Mouse (Mus musculus) liver, embryonic 15.5 days (tissue): ENCODE measurements around the gene Tbkbp1. TPM values are rescaled to one million over a fixed set of nuclear protein-coding genes. Genes with fewer than 3 reads are reported as not detected.
A peak's percentile ranks its signal among the peaks of the same experiment; 100 is the strongest.
"Not testable (repeated sequence)": the region's sequence is repeated elsewhere in the genome, so short reads cannot be mapped to it uniquely, and the experiment has no call there.

ENCODE experiments used
- ATAC-seq: fragments of 200-750 bp; cut with Nextera tagmentation; 2 replicates; pipeline ENCODE4 v1.8.0; 2017; ENCODE audit warnings: moderate number of reproducible peaks, mild to moderate bottlenecking, moderate library complexity; ENCODE audit not compliant: insufficient read depth
- H3K27ac ChIP-seq: fragments of 300-500 bp; sonication (generic); replicated peaks from 2 replicates; pipeline ENCODE4 v1.5.1; 2015; ENCODE audit warnings: mild to moderate bottlenecking, inconsistent platforms
- H3K27me3 ChIP-seq: fragments of 300-500 bp; sonication (generic); 2 replicates; pipeline ENCODE4 v1.6.1; 2015; ENCODE audit warnings: mild to moderate bottlenecking, inconsistent platforms
- H3K36me3 ChIP-seq: fragments of 300-500 bp; sonication (generic); replicated peaks from 2 replicates; pipeline ENCODE4 v1.6.1; 2015; ENCODE audit warnings: moderate library complexity, mild to moderate bottlenecking, inconsistent platforms
- H3K4me1 ChIP-seq: fragments of 300-500 bp; sonication (generic); replicated peaks from 2 replicates; pipeline ENCODE4 v1.6.1; 2015; ENCODE audit warnings: inconsistent platforms
- H3K4me2 ChIP-seq: fragments of 300-500 bp; sonication (generic); 2 replicates; pipeline ENCODE4 v1.6.1; 2015; ENCODE audit warnings: moderate library complexity, mild to moderate bottlenecking, inconsistent platforms
- H3K4me3 ChIP-seq: fragments of 300-500 bp; sonication (generic); replicated peaks from 2 replicates; pipeline ENCODE4 v1.5.1; 2015; ENCODE audit warnings: mild to moderate bottlenecking, inconsistent platforms
- H3K9ac ChIP-seq: fragments of 300-500 bp; sonication (generic); 2 replicates; pipeline ENCODE4 v1.6.1; 2015; ENCODE audit warnings: moderate library complexity, mild to moderate bottlenecking, inconsistent platforms
- H3K9me3 ChIP-seq: fragments of 300-500 bp; sonication (generic); replicated peaks from 2 replicates; pipeline ENCODE4 v1.6.1; 2016; ENCODE audit warnings: inconsistent platforms
- WGBS: fragments of 180-500 bp; shearing (Covaris S2); methylation state at CpG from one replicate; pipeline ENCODE4 v1.1.7; 2015; ENCODE audit warnings: mixed read lengths; ENCODE audit not compliant: insufficient replicate concordance; 5-methylcytosine and 5-hydroxymethylcytosine counted together
- polyA plus RNA-seq: library from polyadenylated mRNA; unstranded; fragments of >200 nt; fragmentation: Nextera tagmentation; extraction: Ambion mirVana; gene quantifications from 2 replicates; pipeline ENCODE4 v1.2.1, GENCODE M21; 2015

Tbkbp1 gene
- polyA plus RNA-seq: 1.9 and 2.1 TPM in 2 replicates

DNA sequence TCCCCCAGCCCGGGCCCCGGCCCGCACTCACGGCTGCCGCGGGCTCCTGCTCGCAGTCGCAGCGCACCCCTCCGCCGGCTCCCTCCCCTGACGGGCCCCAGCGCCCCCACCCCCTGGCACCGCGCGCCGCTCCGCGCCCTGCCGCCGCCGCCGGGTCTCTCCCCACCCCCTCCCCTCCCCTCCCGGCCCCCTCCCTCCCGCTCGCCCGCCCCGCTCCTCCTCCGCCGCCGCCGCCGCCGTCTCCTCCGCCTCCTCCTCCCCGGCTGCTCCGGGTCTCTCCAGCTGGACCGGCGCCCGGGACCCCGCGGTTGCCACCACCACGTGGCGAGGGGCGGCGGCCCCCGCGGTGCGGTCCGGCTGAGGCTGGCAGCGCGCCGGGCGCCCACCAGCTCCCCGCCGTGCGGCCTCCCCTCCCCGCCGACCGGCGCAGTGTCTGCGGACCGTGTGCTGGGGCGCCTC lies at the start of gene Tbkbp1:
Gene Tbkbp1 (minus strand): TSS at position 153 of the 459 bp plus-strand sequence.
- H3K4me2 ChIP-seq: peak within 1 kb of the TSS; percentile 76
- H3K9me3 ChIP-seq: no peaks in the 10 kb centered on the region
- no peak for ATAC-seq
- peaks cover 18% of the 10 kb centered on the region for H3K36me3 ChIP-seq
- peaks cover 76% of the 10 kb centered on the region for H3K27me3 ChIP-seq
- H3K9ac ChIP-seq: peak within 1 kb of the TSS; percentile 37; the same call in 1 of the 2 replicates
- peak within 1 kb of the TSS; percentile 53 for H3K27ac ChIP-seq
- WGBS: 1% methylated on average over 54 of the region's 64 CpGs
- H3K4me1 ChIP-seq: peaks cover 23% of the 10 kb centered on the region
- peak within 1 kb of the TSS; percentile 61 for H3K4me3 ChIP-seq

DNA sequence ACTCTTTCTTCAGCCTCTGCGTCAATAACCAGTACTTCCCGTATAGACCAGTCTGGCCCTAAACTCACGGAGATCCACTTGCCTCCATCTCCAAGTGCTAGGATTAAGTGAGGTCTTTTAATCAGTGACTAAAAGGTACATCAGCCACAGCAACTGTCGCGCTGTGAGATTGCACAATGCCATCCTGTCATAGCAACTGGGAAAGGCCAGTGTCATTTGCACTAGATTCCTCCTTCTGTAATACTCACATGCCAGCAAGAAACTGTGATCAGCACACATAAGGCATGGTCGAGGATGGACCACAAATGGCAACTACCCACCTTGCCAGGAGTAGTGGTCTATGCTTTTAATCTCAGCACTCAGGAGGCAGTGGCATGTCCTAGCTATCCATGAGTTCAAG lies 48.2 kb upstream of the Tbkbp1 start:
- no peak for ATAC-seq
- 60% methylated on average over 6 of the region's 6 CpGs for WGBS

DNA sequence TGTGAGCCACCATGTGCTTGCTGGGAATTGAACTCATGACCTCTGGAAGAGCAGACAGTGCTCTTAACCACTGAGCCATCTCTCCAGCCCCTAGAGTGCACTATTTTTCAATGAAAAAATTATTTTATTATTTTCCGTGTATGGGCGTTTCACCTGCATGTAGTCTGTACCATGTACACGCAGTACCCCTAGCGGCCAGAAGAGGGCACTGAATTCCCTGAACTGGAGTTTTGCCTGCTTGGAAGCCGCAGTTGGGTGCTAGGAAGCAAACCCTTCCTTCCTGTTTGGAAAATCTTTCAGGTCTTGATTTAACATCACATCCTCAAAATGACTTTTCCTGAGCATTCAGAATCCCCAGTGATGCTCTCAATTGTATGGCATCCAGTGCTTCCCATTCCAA lies 47.3 kb upstream of the Tbkbp1 start:
- 10% methylated on average over 5 of the region's 5 CpGs for WGBS
- ATAC-seq: no peak

More for the DNA sequence above, 48.2 kb upstream of the Tbkbp1 start:
- no peak overlapping the region for H3K4me2 ChIP-seq
- H3K27ac ChIP-seq: no peak overlapping the region
- no peaks in the 10 kb centered on the region for H3K36me3 ChIP-seq
- no peaks in the 10 kb centered on the region for H3K27me3 ChIP-seq
- H3K9ac ChIP-seq: no peak overlapping the region
- no peak overlapping the region for H3K4me3 ChIP-seq
- H3K4me1 ChIP-seq: no peaks in the 10 kb centered on the region; the same call in 1 of the 2 replicates
- H3K9me3 ChIP-seq: no peaks in the 10 kb centered on the region

DNA sequence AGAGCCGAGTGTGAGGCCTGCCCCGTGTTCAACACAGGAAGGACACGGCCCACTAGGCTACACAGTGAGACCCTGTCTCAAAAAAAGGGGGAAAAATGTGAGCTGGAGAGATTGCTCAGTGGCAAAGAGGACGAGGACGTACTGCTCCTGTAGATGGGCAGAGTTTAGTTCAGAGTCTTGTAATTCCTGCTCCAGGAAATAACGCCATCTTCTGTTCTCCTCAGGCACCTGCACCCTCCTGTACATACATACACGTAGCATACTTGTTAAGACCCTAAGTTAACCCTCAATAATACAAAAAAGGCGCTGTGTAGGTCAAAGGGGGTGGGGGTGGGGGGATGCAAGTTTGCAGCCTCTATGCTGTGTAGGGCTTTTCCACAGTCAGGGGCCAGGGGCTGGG lies 45.7 kb upstream of the Tbkbp1 start:
- no peaks in the 10 kb centered on the region; the same call in 1 of the 2 replicates for H3K4me1 ChIP-seq
- no peaks in the 10 kb centered on the region for H3K27me3 ChIP-seq
- ATAC-seq: no peak
- no peak overlapping the region for H3K4me2 ChIP-seq
- H3K36me3 ChIP-seq: no peaks in the 10 kb centered on the region
- H3K9ac ChIP-seq: no peak overlapping the region
- no peak overlapping the region for H3K27ac ChIP-seq
- H3K4me3 ChIP-seq: no peak overlapping the region
- 65% methylated on average over 8 of the region's 8 CpGs for WGBS
- H3K9me3 ChIP-seq: no peaks in the 10 kb centered on the region

More for the DNA sequence above, 47.3 kb upstream of the Tbkbp1 start:
- Histone ChIP-seq H3K9ac (no peak overlapping the region), H3K4me2 (no peak overlapping the region), H3K9me3 (no peaks in the 10 kb centered on the region), H3K36me3 (no peaks in the 10 kb centered on the region), H3K27me3 (no peaks in the 10 kb centered on the region), H3K4me1 (no peaks in the 10 kb centered on the region; the same call in 1 of the 2 replicates), H3K27ac (no peak overlapping the region), H3K4me3 (no peak overlapping the region)

DNA sequence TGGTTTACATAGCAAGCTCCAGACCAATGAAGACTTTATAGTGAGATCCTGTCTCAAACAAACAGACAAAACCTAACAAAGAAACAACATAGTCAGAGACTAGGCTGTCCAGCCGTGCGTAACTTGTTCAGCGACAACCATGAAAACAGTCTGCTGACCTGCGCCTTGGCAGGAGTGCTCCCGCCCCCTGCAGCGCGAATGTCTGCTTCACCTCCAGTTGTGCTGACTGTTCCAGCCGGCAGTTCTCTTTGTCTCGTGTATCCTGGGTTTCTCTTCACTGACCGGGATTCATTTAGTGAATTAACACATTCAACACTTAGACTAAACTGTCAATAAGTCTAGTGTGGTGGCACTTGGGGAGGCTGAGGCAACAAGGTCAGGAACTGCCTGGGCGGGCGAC lies 45.2 kb upstream of the Tbkbp1 start:
- H3K9me3 ChIP-seq: no peaks in the 10 kb centered on the region

DNA sequence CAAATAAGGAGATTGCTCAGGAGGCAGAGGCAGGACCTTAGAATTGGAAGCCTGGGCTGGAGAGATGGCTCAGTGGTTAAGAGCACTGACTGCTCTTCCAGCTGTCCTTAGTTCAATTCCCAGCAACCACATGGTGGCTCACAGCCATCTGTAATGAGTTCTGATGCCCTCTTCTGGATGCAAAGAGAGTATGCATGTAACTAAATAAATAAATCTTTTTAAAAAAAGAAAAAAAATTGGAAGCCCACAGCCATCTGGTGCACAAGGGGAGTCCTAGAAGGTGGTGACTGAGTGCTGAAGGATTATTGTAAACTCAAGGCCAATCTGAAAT lies 41.3 kb upstream of the Tbkbp1 start:
- Histone ChIP-seq H3K27me3 (no peaks in the 10 kb centered on the region), H3K36me3 (0 out of 2 replicates have a peak, but pooled peaks cover 6% of the 10 kb centered on the region), H3K27ac (no peak overlapping the region), H3K9ac (no peak overlapping the region), H3K4me3 (no peak overlapping the region), H3K4me1 (peaks cover 24% of the 10 kb centered on the region), H3K9me3 (no peaks in the 10 kb centered on the region), H3K4me2 (no peak overlapping the region)
- no peak for ATAC-seq

More for the DNA sequence above, 45.2 kb upstream of the Tbkbp1 start:
- Histone ChIP-seq H3K27me3 (no peaks in the 10 kb centered on the region), H3K9ac (no peak overlapping the region), H3K4me3 (no peak overlapping the region), H3K4me1 (no peaks in the 10 kb centered on the region; the same call in 1 of the 2 replicates), H3K4me2 (no peak overlapping the region), H3K36me3 (0 out of 2 replicates have a peak, but pooled peaks cover 2% of the 10 kb centered on the region), H3K27ac (no peak overlapping the region)
- ATAC-seq: no peak
- WGBS: 72% methylated on average over 12 of the region's 12 CpGs

DNA sequence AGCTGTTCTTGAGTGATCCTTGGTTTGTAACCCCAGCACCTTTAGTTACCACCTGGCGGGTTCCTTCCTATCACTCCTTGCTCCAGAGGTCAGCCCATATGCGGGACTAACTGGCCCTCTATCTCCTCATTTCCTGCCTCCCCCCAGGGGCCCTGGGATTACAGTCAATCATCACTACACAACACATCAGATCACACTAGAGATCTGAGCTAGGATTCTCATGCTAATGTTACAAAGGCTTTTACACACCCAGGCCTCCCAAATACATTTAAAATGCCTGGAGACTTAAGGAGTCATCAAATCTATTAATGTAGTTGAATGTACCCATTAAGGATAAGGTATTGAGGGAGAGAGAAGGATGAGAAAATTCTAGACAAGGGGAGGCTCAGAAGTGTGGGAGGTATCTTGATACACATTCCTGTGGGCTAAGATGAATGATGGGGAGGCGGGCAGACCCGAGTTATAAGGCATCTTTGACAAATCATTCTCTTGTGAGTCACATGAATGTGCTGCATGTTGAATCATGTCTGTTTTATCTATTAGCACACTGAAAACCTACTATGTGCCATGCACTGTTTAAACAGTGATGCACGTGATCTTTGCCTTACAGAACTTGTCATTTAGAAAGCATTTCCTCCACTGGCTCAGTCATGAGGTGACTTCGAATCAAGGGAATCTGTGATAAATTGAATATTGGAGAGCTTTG lies 40.8 kb upstream of the Tbkbp1 start:
- H3K9ac ChIP-seq: no peak overlapping the region
- H3K27ac ChIP-seq: no peak overlapping the region
- H3K4me2 ChIP-seq: no peak overlapping the region
- H3K36me3 ChIP-seq: 0 out of 2 replicates have a peak, but pooled peaks cover 6% of the 10 kb centered on the region
- no peaks in the 10 kb centered on the region for H3K9me3 ChIP-seq
- 66% methylated on average over 6 of the region's 6 CpGs for WGBS
- ATAC-seq: no peak
- peaks cover 24% of the 10 kb centered on the region for H3K4me1 ChIP-seq
- no peaks in the 10 kb centered on the region for H3K27me3 ChIP-seq
- no peak overlapping the region for H3K4me3 ChIP-seq

DNA sequence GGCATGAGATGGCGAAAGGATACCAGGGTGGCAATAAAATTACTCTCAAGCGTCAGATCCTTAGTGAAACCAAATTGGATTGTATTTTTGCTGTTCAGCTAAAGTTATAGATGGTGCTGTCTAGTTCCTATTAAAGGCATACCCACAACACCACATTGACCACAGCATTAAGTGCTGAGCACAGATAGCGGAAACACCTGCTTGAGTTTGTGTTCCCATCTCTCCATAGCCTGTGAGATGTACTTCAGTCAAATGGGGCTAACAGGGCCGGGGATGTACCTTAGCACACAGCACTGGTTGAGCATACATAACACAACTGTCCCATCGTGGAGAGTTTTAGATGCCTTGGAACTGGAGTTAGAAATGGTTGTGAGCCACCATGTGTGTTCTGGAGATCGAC lies 39.7 kb upstream of the Tbkbp1 start:
- peaks cover 9% of the 10 kb centered on the region for H3K36me3 ChIP-seq
- no peak overlapping the region for H3K4me3 ChIP-seq
- H3K4me1 ChIP-seq: peaks cover 32% of the 10 kb centered on the region
- no peak overlapping the region for H3K9ac ChIP-seq
- no peak for ATAC-seq
- H3K9me3 ChIP-seq: no peaks in the 10 kb centered on the region
- WGBS: 74% methylated on average over 6 of the region's 6 CpGs
- H3K27ac ChIP-seq: no peak overlapping the region
- H3K4me2 ChIP-seq: no peak overlapping the region
- H3K27me3 ChIP-seq: no peaks in the 10 kb centered on the region

DNA sequence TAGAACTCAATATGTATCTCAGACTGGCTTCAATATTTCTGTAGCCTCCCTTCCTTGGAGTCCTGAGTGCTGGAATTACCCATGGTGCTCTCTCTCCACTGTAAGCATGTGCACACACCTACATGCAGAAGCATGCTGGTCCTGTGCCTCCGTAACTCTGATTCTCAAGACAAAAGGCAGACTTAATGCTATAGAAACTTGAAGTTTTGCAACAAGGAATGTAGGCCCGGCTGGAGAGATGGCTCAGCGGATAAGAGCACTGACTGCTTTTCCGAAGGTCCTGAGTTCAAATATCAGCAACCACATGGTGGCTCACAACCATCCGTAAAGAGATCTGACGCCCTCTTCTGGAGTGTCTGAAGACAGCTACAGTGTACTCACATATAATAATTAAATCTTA lies 38.4 kb upstream of the Tbkbp1 start:
- H3K4me1 ChIP-seq: peaks cover 46% of the 10 kb centered on the region
- not testable (repeated sequence) for H3K27me3 ChIP-seq, ATAC-seq, H3K9me3 ChIP-seq
- H3K27ac ChIP-seq: peak overlapping the region; percentile 98; the same call in 1 of the 2 replicates
- 67% methylated on average over 6 of the region's 6 CpGs for WGBS
- peak overlapping the region; percentile 96 for H3K4me2 ChIP-seq
- H3K36me3 ChIP-seq: peaks cover 23% of the 10 kb centered on the region
- peak overlapping the region; percentile 92; the same call in 1 of the 2 replicates for H3K4me3 ChIP-seq
- peak overlapping the region; percentile 79 for H3K9ac ChIP-seq

DNA sequence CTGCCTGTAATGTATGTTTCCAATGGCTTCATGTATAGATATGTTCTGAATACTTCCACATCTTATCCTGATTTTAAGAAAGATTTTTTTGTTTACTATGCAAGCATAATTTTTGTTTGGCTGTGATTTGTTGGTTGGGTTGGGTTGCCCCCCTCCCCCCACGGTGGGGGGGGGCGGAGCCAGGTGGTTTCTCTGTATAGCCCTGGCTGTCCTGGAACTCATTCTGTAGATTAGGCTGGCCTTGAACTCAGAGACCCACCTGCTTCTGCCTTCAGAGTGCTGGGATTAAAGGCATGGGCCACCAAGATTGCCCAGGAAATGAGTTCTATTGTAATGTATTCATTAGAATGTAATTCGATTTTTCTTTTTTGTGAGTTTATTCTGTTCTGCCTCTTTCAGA lies 37.9 kb upstream of the Tbkbp1 start:
- no peaks in the 10 kb centered on the region for H3K27me3 ChIP-seq
- H3K36me3 ChIP-seq: peaks cover 27% of the 10 kb centered on the region
- H3K9ac ChIP-seq: peak overlapping the region; percentile 79
- H3K9me3 ChIP-seq: no peaks in the 10 kb centered on the region
- peaks cover 50% of the 10 kb centered on the region for H3K4me1 ChIP-seq
- peak overlapping the region; percentile 98 for H3K27ac ChIP-seq
- H3K4me3 ChIP-seq: peak overlapping the region; percentile 92
- no peak for ATAC-seq
- peak overlapping the region; percentile 96 for H3K4me2 ChIP-seq
- 28% methylated on average over 3 of the region's 3 CpGs for WGBS

DNA sequence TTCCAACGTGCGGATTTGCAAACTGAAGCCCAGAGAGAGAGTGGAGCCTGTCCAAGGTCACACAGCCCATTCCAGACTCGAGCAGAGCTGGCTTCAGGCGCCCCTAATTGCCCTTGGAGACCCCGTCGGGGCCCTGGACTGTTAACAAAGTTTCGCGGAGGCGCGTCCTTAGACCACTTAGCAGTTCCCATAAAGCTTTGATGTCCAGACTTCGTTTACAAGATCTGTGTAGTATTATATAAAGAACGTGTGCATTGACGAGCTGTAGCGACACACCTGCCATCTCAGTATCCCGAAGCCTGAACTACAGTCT lies 37.3 kb upstream of the Tbkbp1 start:
- peak overlapping the region; percentile 98 for H3K27ac ChIP-seq
- no peak for ATAC-seq
- H3K4me1 ChIP-seq: peaks cover 54% of the 10 kb centered on the region
- no peaks in the 10 kb centered on the region for H3K9me3 ChIP-seq
- no peaks in the 10 kb centered on the region for H3K27me3 ChIP-seq
- H3K4me2 ChIP-seq: peak overlapping the region; percentile 96
- H3K4me3 ChIP-seq: peak overlapping the region; percentile 92
- peak overlapping the region; percentile 79 for H3K9ac ChIP-seq
- H3K36me3 ChIP-seq: peaks cover 33% of the 10 kb centered on the region
- whole genome bisulfite sequencing: 0% methylated on average over 15 of the region's 15 CpGs
